Mouse (Mus musculus) heart, embryonic 15.5 days (tissue): ENCODE measurements at regions not wholly inside any gene's neighbourhood (a gene's known extent, or its start where the extent isn't known, plus 50 kb on each side); places are given as distances from the start of the nearest gene placed in this dataset.

ENCODE experiments used
- ATAC-seq: fragments of 200-750 bp; cut with Nextera tagmentation; replicated peaks from 2 replicates; pipeline ENCODE4 v1.8.0; 2017; ENCODE audit warnings: low read depth, moderate TSS enrichment; ENCODE audit not compliant: insufficient number of reproducible peaks, insufficient read depth, low FRiP score
- H3K27ac ChIP-seq: fragments of 300-500 bp; sonication (generic); 2 replicates; pipeline ENCODE4 v1.5.1; 2015; ENCODE audit warnings: mild to moderate bottlenecking, inconsistent platforms
- H3K27me3 ChIP-seq: fragments of 300-500 bp; sonication (generic); 2 replicates; pipeline ENCODE4 v1.6.1; 2015; ENCODE audit warnings: inconsistent platforms
- H3K36me3 ChIP-seq: fragments of 300-500 bp; sonication (generic); 2 replicates; pipeline ENCODE4 v1.6.1; 2015; ENCODE audit warnings: mild to moderate bottlenecking, inconsistent platforms
- H3K4me1 ChIP-seq: fragments of 300-500 bp; sonication (generic); replicated peaks from 2 replicates; pipeline ENCODE4 v1.6.1; 2015; ENCODE audit warnings: inconsistent platforms
- H3K4me2 ChIP-seq: fragments of 300-500 bp; sonication (generic); 2 replicates; pipeline ENCODE4 v1.6.1; 2015; ENCODE audit warnings: inconsistent platforms, mild to moderate bottlenecking, moderate library complexity
- H3K4me3 ChIP-seq: fragments of 300-500 bp; sonication (generic); 2 replicates; pipeline ENCODE4 v1.5.1; 2015; ENCODE audit warnings: mild to moderate bottlenecking, inconsistent platforms
- H3K9ac ChIP-seq: fragments of 300-500 bp; sonication (generic); 2 replicates; pipeline ENCODE4 v1.6.1; 2015; ENCODE audit warnings: mild to moderate bottlenecking, inconsistent platforms
- H3K9me3 ChIP-seq: fragments of 300-500 bp; sonication (generic); replicated peaks from 2 replicates; pipeline ENCODE4 v1.6.1; 2016; ENCODE audit warnings: inconsistent platforms
- WGBS: fragments of 180-500 bp; shearing (Covaris S2); methylation state at CpG from one replicate; pipeline ENCODE4 v1.1.7; 2015; ENCODE audit warnings: mixed read lengths; 5-methylcytosine and 5-hydroxymethylcytosine counted together

GRCm38 (mm10) chr6:117646628-117647027 lies 194.4 kb upstream of the Zfp637 start:
- H3K36me3 ChIP-seq: no peaks in the 10 kb centered on the region
- 0 out of 2 replicates have a peak, but pooled peaks cover 3% of the 10 kb centered on the region for H3K4me1 ChIP-seq
- H3K9ac ChIP-seq: no peak overlapping the region
- H3K4me2 ChIP-seq: no peak overlapping the region
- no peak overlapping the region for H3K4me3 ChIP-seq
- 60% methylated on average over 8 of the region's 8 CpGs for WGBS
- no peaks in the 10 kb centered on the region for H3K9me3 ChIP-seq
- no peak overlapping the region for H3K27ac ChIP-seq
- H3K27me3 ChIP-seq: peaks cover 5% of the 10 kb centered on the region; the same call in 1 of the 2 replicates
- ATAC-seq: no peak

GRCm38 (mm10) chr6:117650541-117650940 lies 190.4 kb upstream of the Zfp637 start:
- Histone ChIP-seq H3K27me3 (peaks cover 5% of the 10 kb centered on the region; the same call in 1 of the 2 replicates), H3K4me3 (no peak overlapping the region), H3K27ac (no peak overlapping the region), H3K4me2 (no peak overlapping the region), H3K9ac (no peak overlapping the region), H3K36me3 (no peaks in the 10 kb centered on the region), H3K4me1 (0 out of 2 replicates have a peak, but pooled peaks cover 3% of the 10 kb centered on the region), H3K9me3 (no peaks in the 10 kb centered on the region)
- 81% methylated on average over 5 of the region's 5 CpGs for WGBS
- no peak for ATAC-seq

GRCm38 (mm10) chr6:117651551-117651950 lies 189.4 kb upstream of the Zfp637 start:
- no peaks in the 10 kb centered on the region for H3K9me3 ChIP-seq
- no peak for ATAC-seq
- no peak overlapping the region for H3K9ac ChIP-seq
- H3K4me2 ChIP-seq: no peak overlapping the region
- 77% methylated on average over 4 of the region's 4 CpGs for WGBS
- H3K27me3 ChIP-seq: peaks cover 5% of the 10 kb centered on the region; the same call in 1 of the 2 replicates
- H3K27ac ChIP-seq: no peak overlapping the region
- H3K4me1 ChIP-seq: 0 out of 2 replicates have a peak, but pooled peaks cover 2% of the 10 kb centered on the region
- no peaks in the 10 kb centered on the region for H3K36me3 ChIP-seq
- H3K4me3 ChIP-seq: no peak overlapping the region

GRCm38 (mm10) chr6:117652012-117652411 lies 189.0 kb upstream of the Zfp637 start:
- Histone ChIP-seq H3K27ac (no peak overlapping the region), H3K36me3 (no peaks in the 10 kb centered on the region), H3K9ac (no peak overlapping the region), H3K4me2 (no peak overlapping the region), H3K4me3 (no peak overlapping the region), H3K9me3 (no peaks in the 10 kb centered on the region), H3K4me1 (no peaks in the 10 kb centered on the region), H3K27me3 (peaks cover 5% of the 10 kb centered on the region; the same call in 1 of the 2 replicates)
- no peak for ATAC-seq
- 25% methylated on average over 3 of the region's 3 CpGs for WGBS

GRCm38 (mm10) chr6:117652917-117653316 lies 188.1 kb upstream of the Zfp637 start:
- H3K4me1 ChIP-seq: no peaks in the 10 kb centered on the region
- no peak overlapping the region for H3K4me2 ChIP-seq
- no peak overlapping the region for H3K4me3 ChIP-seq
- H3K36me3 ChIP-seq: no peaks in the 10 kb centered on the region
- H3K27ac ChIP-seq: no peak overlapping the region
- ATAC-seq: no peak
- H3K9me3 ChIP-seq: no peaks in the 10 kb centered on the region
- WGBS: 69% methylated on average over 9 of the region's 9 CpGs
- H3K27me3 ChIP-seq: peaks cover 10% of the 10 kb centered on the region; the same call in 1 of the 2 replicates
- no peak overlapping the region for H3K9ac ChIP-seq

GRCm38 (mm10) chr6:117653886-117654425 lies 187.0 kb upstream of the Zfp637 start:
- Histone ChIP-seq H3K27me3 (peaks cover 10% of the 10 kb centered on the region; the same call in 1 of the 2 replicates), H3K4me1 (no peaks in the 10 kb centered on the region), H3K9me3 (no peaks in the 10 kb centered on the region), H3K36me3 (no peaks in the 10 kb centered on the region), H3K27ac (no peak overlapping the region), H3K4me3 (no peak overlapping the region), H3K4me2 (no peak overlapping the region), H3K9ac (no peak overlapping the region)
- ATAC-seq: no peak
- WGBS: 77% methylated on average over 15 of the region's 15 CpGs

- H3K27me3 ChIP-seq: peaks cover 4% of the 10 kb centered on the region; the same call in 1 of the 2 replicates
- H3K36me3 ChIP-seq: no peaks in the 10 kb centered on the region
- no peak overlapping the region for H3K4me3 ChIP-seq
- no peak overlapping the region for H3K4me2 ChIP-seq
- no peaks in the 10 kb centered on the region for H3K9me3 ChIP-seq
- H3K4me1 ChIP-seq: no peaks in the 10 kb centered on the region
- no peak overlapping the region for H3K9ac ChIP-seq
- WGBS: 74% methylated on average over 4 of the region's 4 CpGs
- H3K27ac ChIP-seq: no peak overlapping the region
- ATAC-seq: no peak
Observed at GRCm38 (mm10) chr6:117655986-117656385, 185.0 kb upstream of the Zfp637 start.

- Histone ChIP-seq H3K9me3 (no peaks in the 10 kb centered on the region), H3K27me3 (peaks cover 4% of the 10 kb centered on the region; the same call in 1 of the 2 replicates), H3K4me1 (no peaks in the 10 kb centered on the region), H3K36me3 (no peaks in the 10 kb centered on the region), H3K4me3 (no peak overlapping the region), H3K9ac (no peak overlapping the region), H3K27ac (no peak overlapping the region), H3K4me2 (no peak overlapping the region)
- WGBS: 0% methylated on average over 1 of the region's 1 CpGs
- no peak for ATAC-seq
Observed at GRCm38 (mm10) chr6:117660576-117660975, 180.4 kb upstream of the Zfp637 start.

GRCm38 (mm10) chr6:117662635-117663034 lies 178.3 kb upstream of the Zfp637 start:
- Histone ChIP-seq H3K27ac (no peak overlapping the region), H3K4me3 (no peak overlapping the region), H3K27me3 (peaks cover under 1% of the 10 kb centered on the region; the same call in 1 of the 2 replicates), H3K4me1 (no peaks in the 10 kb centered on the region), H3K9me3 (no peaks in the 10 kb centered on the region), H3K4me2 (no peak overlapping the region), H3K9ac (no peak overlapping the region), H3K36me3 (no peaks in the 10 kb centered on the region)
- ATAC-seq: no peak
- 81% methylated on average over 1 of the region's 1 CpGs for WGBS

GRCm38 (mm10) chr6:117670337-117670736 lies 170.6 kb upstream of the Zfp637 start:
- Histone ChIP-seq H3K9ac (no peak overlapping the region), H3K4me1 (no peaks in the 10 kb centered on the region), H3K27me3 (0 out of 2 replicates have a peak, but pooled peaks cover 3% of the 10 kb centered on the region), H3K9me3 (no peaks in the 10 kb centered on the region), H3K27ac (no peak overlapping the region), H3K36me3 (no peaks in the 10 kb centered on the region), H3K4me2 (no peak overlapping the region), H3K4me3 (no peak overlapping the region)
- no peak for ATAC-seq
- WGBS: 56% methylated on average over 3 of the region's 3 CpGs

- H3K4me1 ChIP-seq: no peaks in the 10 kb centered on the region
- no peaks in the 10 kb centered on the region for H3K36me3 ChIP-seq
- H3K9ac ChIP-seq: no peak overlapping the region
- H3K27me3 ChIP-seq: 0 out of 2 replicates have a peak, but pooled peaks cover 3% of the 10 kb centered on the region
- no peaks in the 10 kb centered on the region for H3K9me3 ChIP-seq
- WGBS: 72% methylated on average over 17 of the region's 17 CpGs
- no peak for ATAC-seq
- no peak overlapping the region for H3K4me3 ChIP-seq
- no peak overlapping the region for H3K27ac ChIP-seq
- H3K4me2 ChIP-seq: no peak overlapping the region
Observed at GRCm38 (mm10) chr6:117670792-117671525, 170.0 kb upstream of the Zfp637 start.
